Mouse (Mus musculus) kidney, adult 9 months (tissue): ENCODE measurements around the gene Uprt.
A peak's percentile ranks its signal among the peaks of the same experiment; 100 is the strongest.

ENCODE experiments used
- DNase-seq: peaks from one replicate; pipeline ENCODE4 v3.0.0; 2022

Uprt gene

DNA sequence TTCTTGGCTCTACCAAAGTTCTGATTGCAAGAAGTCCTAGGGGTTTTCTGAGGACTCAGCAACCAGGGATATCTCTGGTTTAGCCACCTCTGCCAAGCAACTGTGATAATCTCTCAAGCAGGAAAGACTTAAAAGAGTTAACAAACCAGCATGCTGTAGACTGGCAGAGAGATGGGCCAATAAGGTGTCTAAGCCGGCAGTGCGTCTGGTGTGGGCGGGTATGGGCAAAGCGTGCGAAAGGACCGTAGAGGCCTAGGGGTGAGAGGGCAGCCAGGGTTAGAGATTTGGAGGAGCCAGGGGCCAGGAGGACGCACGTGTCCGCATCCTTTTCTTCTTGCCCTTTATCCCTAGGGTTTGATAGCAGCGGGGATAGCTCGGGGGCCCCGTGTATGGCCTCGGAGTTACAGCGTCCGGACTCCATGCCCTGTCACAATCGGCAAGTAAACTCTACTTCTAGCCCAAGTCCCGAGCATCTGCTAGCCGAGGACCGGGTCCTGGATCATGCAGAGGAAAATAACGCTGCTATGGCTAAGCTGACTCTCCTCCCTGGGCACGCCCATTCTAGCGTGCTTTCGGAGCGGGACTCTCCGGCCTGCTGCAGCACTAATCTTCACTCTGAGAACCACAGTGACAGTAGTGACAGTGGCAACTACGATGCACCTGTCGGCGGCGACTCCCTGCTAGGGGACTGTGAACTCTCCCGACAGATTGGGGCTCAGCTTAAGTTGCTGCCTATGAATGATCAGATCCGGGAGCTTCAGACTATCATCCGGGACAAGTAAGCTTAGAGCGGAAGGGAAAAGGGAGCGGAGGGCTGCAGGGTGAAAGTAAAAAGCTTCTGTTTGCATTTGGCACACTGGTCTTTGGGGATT, at the start of gene Uprt:
Gene Uprt (plus strand): TSS at position 247 of the 872 bp plus-strand sequence.
- peak; percentile 83 for DNase-seq

GRCm38 (mm10) chrX:104433456-104433855, 49.2 kb upstream of the Uprt start:
- peak; percentile 42 for DNase-seq

DNA sequence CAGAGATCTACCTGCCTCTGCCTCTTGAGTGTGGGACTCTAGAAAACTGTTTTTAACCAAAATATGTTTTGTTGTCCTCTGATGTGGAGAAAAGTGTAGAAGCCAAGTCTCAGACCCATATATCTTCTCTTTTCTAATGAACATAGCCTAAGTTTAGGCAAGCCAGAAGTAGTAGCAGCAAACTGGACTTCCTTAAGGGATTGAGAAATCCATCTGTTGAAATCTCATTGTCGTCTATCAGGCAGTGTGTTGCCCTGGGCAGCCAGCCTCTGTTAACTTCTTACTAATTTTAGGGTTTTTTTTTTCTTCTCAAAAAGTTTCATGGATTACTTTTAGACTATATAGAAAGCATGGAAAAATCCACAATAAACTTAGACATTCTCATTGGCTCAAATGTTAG, 30.2 kb upstream of the Uprt start:
- DNase-seq: no peak

- no peak for DNase-seq
Observed at GRCm38 (mm10) chrX:104461755-104462154, 20.9 kb upstream of the Uprt start.

DNA sequence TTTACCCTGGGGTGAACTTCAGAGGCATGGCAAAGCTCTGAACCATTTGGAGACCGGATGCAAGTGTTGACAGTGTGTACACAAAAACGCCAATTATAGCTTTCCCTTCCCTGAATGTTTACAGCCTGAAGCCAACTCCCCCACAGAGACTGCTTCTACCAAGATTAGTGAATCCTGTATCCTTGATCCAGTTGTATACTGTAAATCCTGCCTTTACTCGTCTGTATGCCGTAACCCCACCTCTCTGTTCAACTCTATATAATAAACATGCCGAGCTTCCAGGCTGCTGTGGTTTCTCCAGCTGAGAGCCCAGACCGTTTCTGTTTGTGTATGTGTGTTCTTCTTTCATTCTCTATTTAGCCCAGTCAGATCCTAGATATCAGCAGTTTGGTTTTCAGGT, 18.2 kb upstream of the Uprt start:
- no peak for DNase-seq

DNA sequence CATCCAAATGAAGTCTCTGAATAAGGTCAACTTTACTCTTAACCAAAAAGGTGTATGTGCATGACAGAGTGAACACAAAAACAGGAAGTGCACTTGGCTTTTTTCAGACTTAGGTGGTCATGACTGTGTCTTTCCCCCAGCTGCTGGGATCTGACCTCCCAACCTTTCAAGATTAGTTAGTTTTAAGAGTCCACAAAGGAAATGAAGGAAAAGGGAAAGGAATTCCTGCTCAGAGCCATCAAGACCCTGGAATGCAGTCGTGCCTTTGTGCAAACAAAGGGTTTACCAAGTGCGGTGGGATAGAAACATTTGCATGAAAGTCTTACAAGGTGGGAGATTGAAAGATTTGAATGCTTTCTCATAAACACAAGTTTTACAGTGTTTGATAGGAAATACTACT, 4.6 kb upstream of the Uprt start:
- DNase-seq: no peak

DNA sequence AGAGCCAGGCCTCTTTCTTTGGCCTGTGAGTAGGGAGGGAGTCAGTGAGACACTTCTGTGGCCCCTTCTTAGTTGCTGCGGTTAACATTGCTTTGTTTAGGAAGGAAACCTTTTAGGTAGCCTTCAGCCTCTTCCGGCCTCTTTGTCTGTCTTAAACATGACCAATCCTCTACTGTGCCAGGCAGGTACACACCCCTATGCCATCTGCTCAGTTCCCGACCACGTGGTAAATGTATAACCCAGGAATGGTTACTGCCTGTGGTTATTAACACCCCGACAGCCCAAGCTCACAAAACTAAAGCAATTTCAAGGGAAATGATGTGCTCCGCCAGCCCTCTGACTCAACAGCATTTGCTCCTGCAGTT, 808 bp downstream of the Uprt start:
- DNase-seq: peak; percentile 35

DNA sequence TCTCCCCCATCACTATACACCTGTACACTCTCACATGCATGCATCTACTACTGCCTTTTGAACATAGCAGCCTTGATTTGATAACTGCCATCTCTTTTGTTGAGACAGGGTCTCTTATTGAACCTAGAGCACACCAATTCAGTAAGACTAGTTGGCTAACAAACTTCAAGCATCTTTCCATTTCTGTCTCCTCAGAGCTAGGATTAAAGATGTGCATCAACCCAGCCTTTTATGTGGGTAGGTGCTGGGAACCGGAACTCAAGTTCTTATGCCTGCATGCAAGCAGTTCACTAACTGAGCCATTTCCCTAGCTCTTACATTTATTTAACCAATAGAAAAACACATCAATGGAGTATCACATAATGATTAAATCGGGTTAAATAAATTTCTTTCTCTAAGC, 3.0 kb downstream of the Uprt start:
- no peak for DNase-seq

GRCm38 (mm10) chrX:104488036-104488435, 5.4 kb downstream of the Uprt start:
- no peak for DNase-seq

- no peak for DNase-seq
Observed at GRCm38 (mm10) chrX:104488870-104489467, 6.4 kb downstream of the Uprt start.

DNA sequence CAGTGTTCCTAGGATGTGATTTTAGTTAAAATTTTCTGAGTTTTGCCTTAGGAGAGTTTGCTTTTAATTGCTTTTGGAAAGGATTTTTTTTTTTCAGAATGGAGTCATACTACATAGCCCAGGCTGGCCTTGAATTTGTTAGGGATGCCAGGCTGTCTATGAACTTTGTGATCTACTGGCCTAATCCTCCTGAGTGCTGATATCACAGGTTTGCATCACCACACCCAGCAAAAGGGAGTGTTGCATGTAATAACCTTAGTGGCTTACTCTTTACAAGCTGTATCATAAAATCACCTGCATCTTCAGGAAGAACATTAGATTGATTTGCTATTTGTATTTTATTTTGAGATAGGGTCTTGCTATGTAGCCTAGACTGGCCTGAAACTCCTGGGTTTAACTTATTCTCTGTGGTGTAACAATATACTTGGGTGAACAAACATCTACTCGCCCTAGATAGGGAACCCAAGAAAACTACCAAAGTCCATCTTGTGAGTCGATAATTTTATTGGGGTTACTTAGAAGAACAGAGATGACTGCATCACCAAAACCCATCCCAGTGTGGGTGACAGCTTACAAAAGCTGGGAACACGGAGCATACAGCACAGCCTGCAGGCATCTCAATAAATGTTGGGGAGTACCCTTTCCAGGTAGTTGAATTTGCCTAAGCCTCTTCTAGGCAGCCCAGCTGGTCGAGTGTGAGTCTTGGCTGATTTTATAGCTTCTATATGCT, 7.2 kb downstream of the Uprt start:
- DNase-seq: no peak

DNA sequence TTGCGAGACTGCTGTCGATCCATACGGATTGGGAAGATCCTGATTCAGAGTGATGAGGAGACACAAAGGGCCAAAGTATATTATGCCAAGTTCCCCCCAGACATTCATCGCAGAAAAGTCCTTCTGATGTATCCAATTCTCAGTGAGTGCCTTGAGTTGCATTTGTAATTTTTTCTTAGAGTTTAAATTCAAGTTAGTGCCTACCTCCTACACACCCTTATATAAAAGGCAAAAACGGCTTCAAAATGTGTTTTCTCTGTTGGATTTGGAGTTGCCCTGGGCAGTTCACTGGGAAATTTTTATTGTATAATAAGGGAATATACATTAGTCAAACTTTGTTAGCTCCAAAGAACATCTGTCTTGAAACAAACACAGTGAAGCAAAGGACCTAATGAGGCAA, 19.1 kb downstream of the Uprt start:
- DNase-seq: no peak

DNA sequence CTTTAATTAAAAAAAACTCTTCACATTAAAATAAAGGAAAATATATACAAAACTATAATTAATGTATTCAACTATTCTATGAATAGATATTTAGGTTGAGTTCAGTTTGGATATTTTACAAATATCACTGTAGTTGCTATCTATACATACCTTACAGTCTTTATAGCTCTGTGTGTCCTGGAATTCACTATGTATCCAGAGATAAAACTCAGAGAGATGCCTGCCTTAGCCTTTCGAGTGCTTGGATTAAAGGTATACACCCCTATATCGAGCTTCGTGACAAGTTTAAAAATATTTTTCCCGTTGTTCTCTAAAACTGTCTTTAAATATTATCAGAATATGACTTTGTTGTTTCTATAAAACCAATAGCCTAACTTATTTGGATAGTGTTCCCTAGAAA, 60.0 kb downstream of the Uprt start:
- DNase-seq: no peak

- DNase-seq: no peak
Observed at GRCm38 (mm10) chrX:104543919-104544595, 61.4 kb downstream of the Uprt start.

GRCm38 (mm10) chrX:104545283-104545682, 62.7 kb downstream of the Uprt start:
- no peak for DNase-seq
